Mouse (Mus musculus) cortical plate, adult 2 months (tissue): Measurements from ENCODE around the gene Fbxw19. TPM values are rescaled to one million over a fixed set of nuclear protein-coding genes. Genes with fewer than 3 reads are reported as not detected.
"Not testable (repeated sequence)": the region's sequence is repeated elsewhere in the genome, so short reads cannot be mapped to it uniquely, and the experiment has no call there.

Experiments
- H3K27ac ChIP-seq: fragments of 200-500 bp; 2 replicates; pipeline ENCODE4 v1.5.1; 2012; ENCODE audit warnings: low read length, control low read depth, inconsistent platforms; ENCODE audit not compliant: insufficient read depth
- H3K4me1 ChIP-seq: fragments of 200-500 bp; 2 replicates; pipeline ENCODE4 v1.6.1; 2011; ENCODE audit warnings: low read length; ENCODE audit not compliant: control insufficient read depth, insufficient read depth
- H3K4me3 ChIP-seq: fragments of 200-500 bp; 2 replicates; pipeline ENCODE4 v1.5.1; 2011; ENCODE audit warnings: mild to moderate bottlenecking, low read length, control low read depth; ENCODE audit not compliant: insufficient read depth
- CTCF ChIP-seq: fragments of 200-500 bp; IDR thresholded peaks from 2 replicates; pipeline ENCODE4 v1.5.1; 2011; ENCODE audit warnings: mild to moderate bottlenecking, control low read depth, low read length; ENCODE audit not compliant: insufficient read depth; ENCODE audit errors: extremely low read depth
- POLR2A ChIP-seq: fragments of 200-500 bp; IDR thresholded peaks from 2 replicates; pipeline ENCODE4 v1.6.1; 2011; ENCODE audit warnings: mild to moderate bottlenecking, low read length, control low read depth; ENCODE audit not compliant: insufficient read depth; ENCODE audit errors: extremely low read depth
- polyA plus RNA-seq: library from polyadenylated mRNA; depleted of rRNA; stranded (reverse); fragments of >200 nt; gene quantifications from 2 replicates; pipeline ENCODE4 v1.2.3, GENCODE M21; 2012; rRNA removed

The Fbxw19 gene
- not detected in 2 replicates for polyA plus RNA-seq

DNA sequence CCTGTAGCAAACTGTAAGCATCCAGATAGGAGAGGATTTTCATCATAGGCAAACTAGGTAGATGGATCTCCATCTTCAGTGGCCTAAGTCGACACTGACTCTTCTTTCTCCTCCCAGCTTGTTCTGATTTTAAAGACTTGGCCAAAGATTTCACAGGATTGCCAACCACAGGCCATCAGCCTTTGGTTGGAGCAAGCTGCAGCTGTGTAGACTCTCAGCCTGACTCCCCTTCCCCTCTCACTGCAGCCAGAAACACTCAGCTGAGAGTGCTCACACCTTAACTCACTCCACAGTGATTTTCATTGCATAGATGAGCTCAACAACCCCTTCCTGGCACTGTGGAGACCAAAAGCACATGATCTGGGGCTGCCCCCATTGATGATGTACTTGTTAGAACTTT lies at the start of gene Fbxw19:
TSS of gene Fbxw19 (minus strand) at position 101 of the 400 bp plus-strand sequence.
- H3K4me1 ChIP-seq, H3K27ac ChIP-seq: not testable (repeated sequence)

GRCm38 (mm10) chr9:109523385-109524064 lies 27.9 kb upstream of the Fbxw19 start:
- Histone ChIP-seq H3K27ac (no peak overlapping the region), H3K4me1 (no peaks in the 10 kb centered on the region), H3K4me3 (no peak overlapping the region)
- TF ChIP-seq POLR2A (no peak), CTCF (no peak)

More for the DNA sequence above, at the start of gene Fbxw19:
- not testable (repeated sequence) for H3K4me3 ChIP-seq

DNA sequence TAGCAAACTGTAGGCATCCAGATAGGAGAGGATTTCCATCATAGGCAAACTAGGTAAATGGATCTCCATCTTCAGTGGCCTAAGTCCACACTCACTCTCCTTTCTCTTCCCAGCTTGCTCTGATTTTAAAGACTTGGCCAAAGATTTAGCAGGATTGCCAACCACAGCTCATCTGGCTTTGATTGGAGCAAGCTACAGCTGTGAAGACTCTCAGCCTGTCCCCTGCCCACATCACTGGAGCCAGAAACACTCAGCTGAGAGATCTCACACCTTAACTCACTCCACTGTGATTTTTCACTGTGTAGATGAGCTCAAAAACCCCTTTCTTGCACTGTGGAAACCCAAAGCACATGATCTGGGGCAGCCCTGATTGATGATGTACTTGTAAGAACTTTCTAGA lies 46.6 kb downstream of the Fbxw19 start, which contains the start of gene Fbxw16:
TSS of gene Fbxw16 (minus strand) at position 101 of the 400 bp plus-strand sequence.
- Histone ChIP-seq H3K27ac (no peak within 1 kb of the TSS), H3K4me3 (no peak within 1 kb of the TSS), H3K4me1 (no peaks in the 10 kb centered on the region)
- TF ChIP-seq POLR2A (no peak), CTCF (no peak)

DNA sequence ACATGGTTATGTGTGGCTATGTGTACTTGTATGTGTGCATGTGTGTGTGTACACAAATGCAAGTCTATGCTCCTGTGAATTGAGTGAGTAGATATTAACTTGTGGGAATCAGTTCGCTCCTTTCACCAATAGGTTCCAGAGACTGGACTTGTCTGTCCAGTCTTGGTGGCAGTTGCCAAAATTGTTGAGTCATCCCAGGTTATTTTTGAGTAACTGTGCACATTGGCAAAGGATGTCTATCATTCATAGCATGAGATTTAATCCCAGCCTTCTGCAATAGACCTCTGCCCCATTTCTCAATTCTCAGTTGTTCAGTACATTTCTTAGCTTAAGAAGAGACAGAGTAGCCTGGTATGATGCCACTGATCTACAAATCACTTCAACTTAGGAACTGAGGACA lies 62.7 kb downstream of the Fbxw19 start:
- TF ChIP-seq CTCF (no peak), POLR2A (no peak)
- no peak overlapping the region for H3K27ac ChIP-seq
- no peaks in the 10 kb centered on the region for H3K4me1 ChIP-seq
- no peak overlapping the region for H3K4me3 ChIP-seq

Other genes with a start within 250 kb of the Fbxw19 start
- gene Fbxw14, start 208.2 kb downstream of the Fbxw19 start, polyA plus RNA-seq, result not detected in 2 replicates
- not detected in 2 replicates for gene Fbxw28, start 156.2 kb downstream of the Fbxw19 start, polyA plus RNA-seq
- gene Fbxw22, start 91.6 kb downstream of the Fbxw19 start, polyA plus RNA-seq, result not detected in 2 replicates
- not detected in 2 replicates for gene Fbxw16, start 46.7 kb downstream of the Fbxw19 start, polyA plus RNA-seq
- gene Fbxw15, start 72.4 kb upstream of the Fbxw19 start, polyA plus RNA-seq, result not detected in 2 replicates
- not detected in 2 replicates for gene Fbxw24, start 130.2 kb upstream of the Fbxw19 start, polyA plus RNA-seq
- not detected in 2 replicates for gene Fbxw25, start 168.8 kb upstream of the Fbxw19 start, polyA plus RNA-seq
- gene Fbxw18, start 206.8 kb upstream of the Fbxw19 start, polyA plus RNA-seq, result not detected in 2 replicates